Mouse (Mus musculus) olfactory bulb, adult 2 months (tissue): ENCODE results near the gene Gm6377.

Experiments
- CTCF ChIP-seq: fragments of 200-500 bp; IDR thresholded peaks from 2 replicates; pipeline ENCODE4 v1.5.1; 2012; ENCODE audit warnings: low read depth, mild to moderate bottlenecking, low read length, moderate library complexity; ENCODE audit not compliant: insufficient read depth
- POLR2A ChIP-seq: fragments of 200-500 bp; IDR thresholded peaks from 2 replicates; pipeline ENCODE4 v1.6.1; 2012; ENCODE audit warnings: mild to moderate bottlenecking, low read depth, low read length, moderate library complexity; ENCODE audit not compliant: insufficient read depth

- TF ChIP-seq CTCF (no peak), POLR2A (no peak)
These were observed 32.2 kb downstream of the Gm6377 start for GRCm38 (mm10) chrX:109228720-109229119.
